Mouse (Mus musculus) myocyte (in vitro differentiated cells): ENCODE data around the gene Dglucy. TPM values are rescaled to one million over a fixed set of nuclear protein-coding genes. Genes with fewer than 3 reads are reported as not detected.
A peak's percentile ranks its signal among the peaks of the same experiment; 100 is the strongest.

Experiments used
- H3K27me3 ChIP-seq: one replicate; pipeline ENCODE4 v1.6.1; 2011; ENCODE audit not compliant: control insufficient read depth, insufficient read depth, insufficient read length
- H3K36me3 ChIP-seq: one replicate; pipeline ENCODE4 v1.6.1; 2011; ENCODE audit not compliant: control insufficient read depth, insufficient read depth
- H3K4me2 ChIP-seq: one replicate; pipeline ENCODE4 v1.6.1; 2011; ENCODE audit warnings: low read depth, control low read depth
- H3K4me3 ChIP-seq: one replicate; pipeline ENCODE4 v1.5.1; 2011; ENCODE audit warnings: mild to moderate bottlenecking, control low read depth, moderate library complexity
- H3K79me2 ChIP-seq: one replicate; pipeline ENCODE4 v1.6.1; 2011; ENCODE audit not compliant: control insufficient read depth, insufficient read depth
- H3ac ChIP-seq: one replicate; pipeline ENCODE4 v1.6.1; 2011; ENCODE audit not compliant: control insufficient read depth, insufficient read length
- CEBPB ChIP-seq: IDR thresholded peaks from 2 replicates; pipeline ENCODE4 v1.6.1; 2011; ENCODE audit warnings: mild to moderate bottlenecking, moderate library complexity; ENCODE audit not compliant: poor library complexity, insufficient read depth, severe bottlenecking
- E2F4 ChIP-seq: IDR thresholded peaks from one replicate; pipeline ENCODE4 v1.6.1; 2011; ENCODE audit warnings: mild to moderate bottlenecking, control low read depth, moderate library complexity; ENCODE audit not compliant: insufficient read depth
- MAX ChIP-seq: IDR thresholded peaks from one replicate; pipeline ENCODE4 v1.6.1; 2011; ENCODE audit warnings: low read depth, mild to moderate bottlenecking, control low read depth
- MYOD1 ChIP-seq, 3 experiments: IDR thresholded peaks; one replicate each; pipeline ENCODE4 v1.6.1; 2011; ENCODE audit warnings: control low read depth in 2 of 3, low read depth in 2 of 3, mild to moderate bottlenecking in 2 of 3, moderate library complexity in 1 of 3; ENCODE audit not compliant: insufficient read length in 2 of 3, control insufficient read depth in 1 of 3
- MYOG ChIP-seq, 3 experiments: IDR thresholded peaks; one replicate each; pipeline ENCODE4 v1.6.1; 2011; ENCODE audit warnings: control low read depth in 2 of 3, low read depth in 2 of 3, mild to moderate bottlenecking in 2 of 3; ENCODE audit not compliant: insufficient read length in 2 of 3, control insufficient read depth in 1 of 3, insufficient read depth in 1 of 3
- POLR2A ChIP-seq: IDR thresholded peaks from one replicate; pipeline ENCODE4 v1.6.1; 2011; ENCODE audit warnings: low read depth, mild to moderate bottlenecking, control low read depth, moderate library complexity; ENCODE audit not compliant: insufficient read length
- POLR2AphosphoS2 ChIP-seq: IDR thresholded peaks from one replicate; pipeline ENCODE4 v1.6.1; 2011; ENCODE audit warnings: low read depth, control low read depth; ENCODE audit not compliant: insufficient read length
- REST ChIP-seq: IDR thresholded peaks from one replicate; pipeline ENCODE4 v1.6.1; 2011; ENCODE audit warnings: mild to moderate bottlenecking, control low read depth, moderate library complexity; ENCODE audit not compliant: insufficient read depth, insufficient read length
- SRF ChIP-seq: IDR thresholded peaks from one replicate; pipeline ENCODE4 v1.6.1; 2011; ENCODE audit warnings: low read depth; ENCODE audit not compliant: control insufficient read depth, insufficient read length
- TCF12 ChIP-seq: IDR thresholded peaks from one replicate; pipeline ENCODE4 v1.6.1; 2011; ENCODE audit warnings: mild to moderate bottlenecking, control low read depth; ENCODE audit not compliant: poor library complexity, insufficient read depth, severe bottlenecking
- TCF3 ChIP-seq: IDR thresholded peaks from one replicate; pipeline ENCODE4 v1.6.1; 2011; ENCODE audit warnings: low read depth, control low read depth; ENCODE audit not compliant: insufficient read length
- USF1 ChIP-seq: IDR thresholded peaks from one replicate; pipeline ENCODE4 v1.6.1; 2011; ENCODE audit warnings: low read depth, mild to moderate bottlenecking, control low read depth, moderate library complexity
- polyA plus RNA-seq: library from polyadenylated mRNA; unstranded; fragments of >200 nt; fragmentation: generic; extraction: Trizol; gene quantifications from one replicate; pipeline ENCODE4 v1.2.1, GENCODE M21; 2012; ENCODE audit warnings: missing spikeins

Dglucy gene
- polyA plus RNA-seq, result 24.4 TPM

GRCm38 (mm10) chr12:100778934-100779865, at the start of gene Dglucy:
Gene Dglucy, plus strand, starts transcription at chr12:100779057.
- peak within 1 kb of the TSS; percentile 31 for H3K4me3 ChIP-seq
- no peaks in the 10 kb centered on the region for H3K27me3 ChIP-seq
- H3K4me2 ChIP-seq, result peak within 1 kb of the TSS; percentile 68
- no peak within 1 kb of the TSS for H3ac ChIP-seq
- no peaks in the 10 kb centered on the region for H3K79me2 ChIP-seq
- no peaks in the 10 kb centered on the region for H3K36me3 ChIP-seq
- TF ChIP-seq TCF12 (no peak), POLR2A (peak; percentile 100), MAX (no peak), SRF (no peak), E2F4 (no peak), MYOG (IDR thresholded peaks at IDR 0.05; ENCODE audit: control insufficient read depth in 1 of 3, insufficient read depth in 1 of 3, insufficient read length in 2 of 3, low read depth in 2 of 3) (peak in 1 of 3 experiments; percentile 22), USF1 (no peak), POLR2AphosphoS2 (peak; percentile 99)

GRCm38 (mm10) chr12:100735156-100735555, 43.7 kb upstream of the Dglucy start:
- no peaks in the 10 kb centered on the region for H3K79me2 ChIP-seq
- H3K27me3 ChIP-seq, result peaks cover 6% of the 10 kb centered on the region
- no peak for TF ChIP-seq MAX
- TF ChIP-seq TCF3, result no peak
- TF ChIP-seq CEBPB, result no peak
- no peak for TF ChIP-seq POLR2A
- H3K4me2 ChIP-seq, result no peak overlapping the region
- no peak overlapping the region for H3ac ChIP-seq
- no peak overlapping the region for H3K4me3 ChIP-seq
- H3K36me3 ChIP-seq, result no peaks in the 10 kb centered on the region

GRCm38 (mm10) chr12:100735581-100735980, 43.3 kb upstream of the Dglucy start:
- Histone ChIP-seq H3K36me3 (no peaks in the 10 kb centered on the region), H3K79me2 (no peaks in the 10 kb centered on the region), H3ac (no peak overlapping the region), H3K4me3 (no peak overlapping the region), H3K27me3 (peaks cover 1% of the 10 kb centered on the region), H3K4me2 (no peak overlapping the region)
- TF ChIP-seq SRF, result no peak
- TF ChIP-seq TCF12, result no peak
- no peak for TF ChIP-seq POLR2A
- TF ChIP-seq TCF3, result no peak
- no peak for TF ChIP-seq USF1
- no peak for TF ChIP-seq E2F4
- no peak for TF ChIP-seq MAX
- no peak for TF ChIP-seq POLR2AphosphoS2
- no peak for TF ChIP-seq MYOD1 (IDR thresholded peaks at IDR 0.05; ENCODE audit: control insufficient read depth in 1 of 3, insufficient read length in 2 of 3, low read depth in 2 of 3)
- no peak for TF ChIP-seq CEBPB
- no peak for TF ChIP-seq MYOG (IDR thresholded peaks at IDR 0.05; ENCODE audit: control insufficient read depth in 1 of 3, insufficient read depth in 1 of 3, insufficient read length in 2 of 3, low read depth in 2 of 3)
- TF ChIP-seq REST, result no peak

- TF ChIP-seq MYOG (IDR thresholded peaks at IDR 0.05; ENCODE audit: control insufficient read depth in 1 of 3, insufficient read depth in 1 of 3, insufficient read length in 2 of 3, low read depth in 2 of 3) (no peak), TCF12 (no peak), REST (no peak), MYOD1 (IDR thresholded peaks at IDR 0.05; ENCODE audit: control insufficient read depth in 1 of 3, insufficient read length in 2 of 3, low read depth in 2 of 3) (no peak)
- Histone ChIP-seq H3K79me2 (no peaks in the 10 kb centered on the region), H3ac (no peak overlapping the region), H3K27me3 (no peaks in the 10 kb centered on the region), H3K36me3 (no peaks in the 10 kb centered on the region), H3K4me2 (no peak overlapping the region), H3K4me3 (no peak overlapping the region)
These were observed 40.4 kb upstream of the Dglucy start for GRCm38 (mm10) chr12:100738498-100738897.

GRCm38 (mm10) chr12:100739011-100739570, 39.8 kb upstream of the Dglucy start:
- no peaks in the 10 kb centered on the region for H3K36me3 ChIP-seq
- H3ac ChIP-seq, result no peak overlapping the region
- TF ChIP-seq POLR2A, result no peak
- no peak for TF ChIP-seq POLR2AphosphoS2
- no peak for TF ChIP-seq E2F4
- no peak for TF ChIP-seq SRF
- no peak for TF ChIP-seq MAX
- TF ChIP-seq MYOD1 (IDR thresholded peaks at IDR 0.05; ENCODE audit: control insufficient read depth in 1 of 3, insufficient read length in 2 of 3, low read depth in 2 of 3), result no peak
- no peak for TF ChIP-seq REST
- no peak for TF ChIP-seq CEBPB
- no peak for TF ChIP-seq USF1
- TF ChIP-seq TCF3, result no peak
- TF ChIP-seq TCF12, result no peak
- H3K79me2 ChIP-seq, result no peaks in the 10 kb centered on the region
- no peaks in the 10 kb centered on the region for H3K27me3 ChIP-seq
- H3K4me2 ChIP-seq, result no peak overlapping the region
- no peak overlapping the region for H3K4me3 ChIP-seq
